Mouse (Mus musculus): ENCODE results near the gene Alpi. TPM values are rescaled to one million over a fixed set of nuclear protein-coding genes. Genes with fewer than 3 reads are reported as not detected.

Alpi gene
- polyA plus RNA-seq, 1 experiment: not detected

DNA sequence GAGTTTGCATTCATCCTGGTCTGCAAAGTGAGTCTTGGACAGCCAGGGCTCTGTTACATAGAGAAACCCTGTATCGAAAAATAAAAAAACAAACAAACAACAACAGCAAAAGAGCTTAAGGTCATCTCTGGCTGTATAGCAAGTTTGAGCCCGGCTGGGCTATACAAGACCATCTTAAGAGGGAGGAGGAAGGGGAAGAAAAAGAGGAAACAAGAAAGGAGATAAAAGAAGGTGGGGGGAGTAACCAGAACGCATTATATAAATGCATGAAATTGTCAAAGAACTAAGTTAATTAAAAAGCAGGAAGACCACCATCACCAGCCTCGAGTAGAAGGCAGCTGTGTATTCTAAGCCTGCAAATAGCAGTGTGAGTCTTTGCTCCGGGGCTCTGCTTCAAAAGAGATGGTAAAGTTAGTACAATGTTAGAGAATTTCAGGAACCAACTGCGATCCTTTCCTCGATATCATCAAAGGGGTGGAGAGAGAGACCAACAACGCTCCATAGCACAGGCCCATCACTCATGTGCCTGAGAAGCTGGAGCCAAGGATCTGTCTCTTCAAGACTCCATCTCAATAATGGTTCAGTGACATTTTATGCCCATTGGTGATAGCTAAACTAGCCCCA is 42.3 kb downstream of the Alpi start:
- DNase-seq (ENCODE audit: low read depth): no peak

GRCm38 (mm10) chr1:87057075-87057474 is 44.3 kb downstream of the Alpi start:
- no peak for DNase-seq (ENCODE audit: low read depth)

GRCm38 (mm10) chr1:87051369-87051768 is 50.0 kb downstream of the Alpi start:
- no peak for DNase-seq (ENCODE audit: low read depth)

GRCm38 (mm10) chr1:87050700-87051099 is 50.7 kb downstream of the Alpi start:
- DNase-seq (ENCODE audit: low read depth): no peak

GRCm38 (mm10) chr1:87050072-87050471 is 51.3 kb downstream of the Alpi start:
- DNase-seq (ENCODE audit: low read depth): no peak

Other genes with a start within 250 kb of the Alpi start
- 18.2 and 22.5 TPM in 2 replicates for gene Alppl2, start 11.7 kb downstream of the Alpi start, polyA plus RNA-seq (2012; rRNA removed)
- gene Akp3, start 23.4 kb upstream of the Alpi start, polyA plus RNA-seq (2012; rRNA removed): 0.12 and 0.41 TPM in 2 replicates
- 0.15 and 0.22 TPM in 2 replicates for gene Ecel1, start 54.9 kb upstream of the Alpi start, polyA plus RNA-seq (2012; rRNA removed)
- 1.5 and 1.8 TPM in 2 replicates for gene Prss56, start 81.7 kb upstream of the Alpi start, polyA plus RNA-seq (2012; rRNA removed)
- gene Chrnd, start 89.0 kb upstream of the Alpi start, polyA plus RNA-seq (2012; rRNA removed): 0.03 TPM in 1 of 2 replicates, not detected in the other
- gene Chrng, start 103.1 kb upstream of the Alpi start, polyA plus RNA-seq (2012; rRNA removed): 0.22 TPM in 1 of 2 replicates, not detected in the other
- 34.9 and 41.5 TPM in 2 replicates for gene Eif4e2, start 112.3 kb upstream of the Alpi start, polyA plus RNA-seq (2012; rRNA removed)
- 11.3 and 11.8 TPM in 2 replicates for gene Efhd1, start 162.8 kb upstream of the Alpi start, polyA plus RNA-seq (2012; rRNA removed)
- gene Gigyf2, start 225.4 kb upstream of the Alpi start, polyA plus RNA-seq (2012; rRNA removed): 31.3 and 36.2 TPM in 2 replicates